Mouse (Mus musculus): ENCODE data around the gene Cnih2.

- no peak for TF ChIP-seq NANOG (IDR thresholded peaks at IDR 0.05; ENCODE audit: borderline replicate concordance, low read length)
- TF ChIP-seq CTCF (conservative IDR thresholded peaks at IDR 0.05; ENCODE audit: low read length): no peak
- no peak for TF ChIP-seq POU5F1 (IDR thresholded peaks at IDR 0.05; ENCODE audit: borderline replicate concordance, low read length)
These were observed 3.4 kb downstream of the Cnih2 start for GRCm38 (mm10) chr19:5094746-5095417.

All from E14TG2a.4 (cell line).